Mouse (Mus musculus): ENCODE data around the gene Gm12216.

The Gm12216 gene

DNA sequence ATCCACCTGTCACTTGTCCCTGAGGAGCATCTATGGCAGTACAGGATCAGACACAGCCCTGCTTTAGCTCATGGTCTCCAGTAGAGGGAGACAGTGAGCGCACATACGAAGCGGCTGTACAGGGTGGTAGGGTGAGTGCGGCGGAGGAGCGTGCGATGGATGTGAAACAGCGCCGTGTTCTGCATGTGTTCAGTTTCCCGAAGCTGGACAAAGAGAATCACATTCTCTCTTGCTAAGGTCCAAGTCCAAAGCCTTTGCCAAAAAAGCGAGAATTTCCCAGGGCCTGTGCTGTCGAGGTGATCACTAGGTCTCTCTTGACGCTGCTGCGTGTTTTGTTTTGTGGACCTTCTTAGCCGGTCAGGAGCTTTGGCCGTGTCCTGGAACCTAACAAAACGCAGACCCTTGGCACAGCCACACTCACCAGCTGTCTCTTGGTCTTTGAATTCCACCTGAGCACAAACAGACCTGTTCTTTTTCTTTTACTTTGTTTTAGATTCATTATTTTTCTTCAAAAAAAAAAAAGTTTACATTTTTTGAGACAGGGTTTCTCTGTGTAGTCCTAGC, 123.3 kb downstream of the Gm12216 start:
- DNase-seq, result peak; percentile 66

DNA sequence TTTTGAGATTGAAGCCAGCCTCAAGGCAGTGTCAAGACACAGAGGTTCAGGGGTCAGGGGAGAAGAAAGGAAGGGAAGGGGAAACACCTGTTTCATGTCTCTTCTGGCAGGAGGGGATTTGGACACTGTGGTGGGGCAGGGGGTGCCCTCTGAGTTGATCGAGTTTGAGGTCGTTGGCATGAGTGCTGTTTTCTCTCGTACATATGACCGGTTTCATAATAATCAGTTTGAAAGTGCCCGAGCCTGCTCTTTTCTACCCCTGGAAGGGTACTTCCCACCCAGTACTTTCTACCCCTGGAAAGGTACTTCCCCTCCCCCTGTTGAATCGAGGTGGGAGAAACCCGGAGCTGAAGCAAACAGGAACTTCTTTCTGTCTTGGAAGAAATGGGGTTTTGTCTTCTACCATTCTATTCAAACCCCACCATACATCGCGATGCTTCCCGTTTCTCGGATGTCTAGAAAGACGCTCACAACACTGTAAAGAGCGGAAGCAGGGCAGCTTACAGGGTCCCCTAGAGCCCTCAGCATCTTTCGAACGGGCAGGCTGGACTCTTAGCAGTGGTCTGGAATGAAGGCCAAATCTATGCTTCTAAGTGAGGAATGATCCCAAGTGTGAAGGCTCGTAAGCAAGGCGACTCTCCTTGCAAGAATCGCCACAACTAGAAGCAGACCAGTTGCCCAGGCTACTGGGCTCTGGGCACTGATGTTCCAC, 123.9 kb downstream of the Gm12216 start:
- DNase-seq, result no peak

DNA sequence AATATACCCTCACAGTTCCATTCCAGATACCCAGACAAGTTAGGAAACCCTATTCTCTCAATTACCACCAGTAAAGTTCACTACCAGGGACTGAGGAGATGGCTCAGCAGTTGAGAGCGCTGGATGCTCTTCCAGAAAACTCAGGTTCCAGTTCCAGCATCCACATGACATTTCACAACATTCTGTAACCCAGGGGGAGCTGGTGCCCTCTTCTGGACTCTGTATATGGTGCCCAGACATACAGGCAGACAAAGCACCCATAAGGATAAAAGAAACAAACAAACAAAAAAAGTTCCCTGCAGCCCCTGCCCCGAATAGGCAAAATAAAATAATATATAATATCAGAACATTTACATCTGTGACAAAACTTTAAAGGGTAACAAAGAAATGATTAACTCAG, 124.6 kb downstream of the Gm12216 start:
- DNase-seq, result no peak

DNA sequence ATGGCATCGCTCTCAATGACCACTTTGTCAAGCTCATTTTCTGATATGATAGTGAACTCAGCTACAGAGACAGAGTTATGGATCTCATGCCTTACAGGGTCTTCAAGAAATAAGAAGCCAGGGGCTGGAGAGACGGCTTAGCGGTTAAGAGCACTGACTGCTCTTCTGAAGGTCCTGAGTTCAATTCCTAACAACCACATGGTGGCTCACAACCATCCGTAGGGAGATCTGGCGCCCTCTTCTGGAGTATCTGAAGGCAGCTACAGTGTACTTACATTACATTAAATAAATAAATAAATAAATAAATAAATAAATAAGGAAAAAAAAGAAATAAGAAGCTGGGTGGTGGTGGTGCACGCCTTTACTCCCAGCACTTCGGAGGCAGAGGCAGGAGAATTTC, 125.2 kb downstream of the Gm12216 start:
- DNase-seq, result no peak

All from lung, postnatal 14 days (tissue).